Mouse (Mus musculus): Measurements from ENCODE around the gene Prf1. TPM values are rescaled to one million over a fixed set of nuclear protein-coding genes. Genes with fewer than 3 reads are reported as not detected.
A peak's percentile ranks its signal among the peaks of the same experiment; 100 is the strongest.

Prf1 gene
- total and polyA plus RNA-seq, 3 experiments, result 0.39 to 0.93 (median 0.43) TPM

GRCm38 (mm10) chr10:61315324-61315880 is 17.8 kb downstream of the Prf1 start:
- H3K4me3 ChIP-seq (replicated peaks in 1 of 3; ENCODE audit: low read depth in 2 of 3, low read length in 2 of 3, poor library complexity in 1 of 3), result no peak overlapping the region
- peaks cover 0 to 10% of the 10 kb centered on the region in 2 experiments; a peak in 2 of 4 replicates for H3K4me1 ChIP-seq (ENCODE audit: control insufficient read depth in 1 of 2, insufficient read depth in 2 of 2)
- no peak overlapping the region for H3K9ac ChIP-seq (ENCODE audit: insufficient read depth, low read depth)
- in situ Hi-C loops (cut with MboI; ENCODE audit: low pct_ligation_motif_present, low pct_unique_long_range_greater_than_20kb, low sequenced_read_pairs) (no loop called here), dilution Hi-C loops (cut with MboI; ENCODE audit: extremely low pct_ligation_motif_present, extremely low pct_unique_long_range_greater_than_20kb, low sequenced_read_pairs) (no loop called here)
- no peaks in the 10 kb centered on the region for H3K9me3 ChIP-seq (replicated peaks; ENCODE audit: low read length)
- no peaks in the 10 kb centered on the region for H3K79me2 ChIP-seq (replicated peaks; ENCODE audit: control insufficient read depth, extremely low read depth, insufficient read depth, poor library complexity, severe bottlenecking)
- no peak for DNase-seq (ENCODE audit: extremely low read depth)
- no peak overlapping the region for H3K27ac ChIP-seq (ENCODE audit: insufficient read depth, low read depth)
- H3K36me3 ChIP-seq (replicated peaks in 1 of 2; ENCODE audit: control insufficient read depth in 1 of 2, insufficient read depth in 1 of 2, low read length in 1 of 2), result peaks cover 0 to 2% of the 10 kb centered on the region in 2 experiments
- TF ChIP-seq SIN3A (IDR thresholded peaks at IDR 0.05; ENCODE audit: low read length) (no peak), RAD21 (IDR thresholded peaks at IDR 0.05; ENCODE audit: low read depth, low read length) (no peak), MYC (IDR thresholded peaks at IDR 0.05; ENCODE audit: low read depth, low read length) (no peak), MAZ (IDR thresholded peaks at IDR 0.05; ENCODE audit: low read depth, low read length) (no peak), BHLHE40 (IDR thresholded peaks at IDR 0.05; ENCODE audit: low read depth, low read length) (no peak), GABPA (IDR thresholded peaks at IDR 0.05; ENCODE audit: insufficient replicate concordance, low read depth, low read length) (no peak), ZNF384 (IDR thresholded peaks at IDR 0.05; ENCODE audit: low read depth, low read length) (no peak), CTCF (conservative IDR thresholded peaks at IDR 0.05 in 1 of 2, IDR thresholded peaks at IDR 0.05 in 1 of 2; ENCODE audit: low read depth in 2 of 2, low read length in 2 of 2) (no peak), TBP (conservative IDR thresholded peaks at IDR 0.05; ENCODE audit: low read depth, low read length) (no peak), RCOR1 (conservative IDR thresholded peaks at IDR 0.05; ENCODE audit: low read depth, low read length) (no peak), ZC3H11A (IDR thresholded peaks at IDR 0.05; ENCODE audit: low read depth, low read length) (no peak)
- no peak overlapping the region for H3K4me2 ChIP-seq (ENCODE audit: insufficient read depth, low read depth, poor library complexity, severe bottlenecking)
- no peaks in the 10 kb centered on the region for H3K27me3 ChIP-seq (replicated peaks)

DNA sequence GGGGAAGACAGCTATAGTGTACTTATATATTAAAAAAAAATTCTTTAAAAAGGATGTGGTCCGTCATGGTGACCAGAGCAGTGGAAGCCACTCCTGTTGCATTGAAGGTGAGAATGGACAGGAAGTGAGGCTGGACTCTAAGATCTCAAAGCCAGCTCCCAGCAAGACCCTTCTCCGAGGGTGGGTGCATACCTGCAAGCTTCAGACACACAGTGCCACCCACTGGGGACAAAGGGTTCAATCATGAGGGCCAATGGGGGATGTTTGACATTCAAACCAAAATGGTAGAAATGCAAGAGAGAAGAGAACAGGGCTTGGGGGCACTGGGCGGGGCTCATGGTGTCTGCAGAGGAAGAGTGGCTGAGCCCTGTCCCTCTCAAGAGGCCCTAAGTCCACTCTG is 20.9 kb downstream of the Prf1 start:
- H3K27me3 ChIP-seq (replicated peaks), result no peaks in the 10 kb centered on the region
- dilution Hi-C loops (cut with MboI; ENCODE audit: extremely low pct_ligation_motif_present, extremely low pct_unique_long_range_greater_than_20kb, low sequenced_read_pairs) (no loop called here), in situ Hi-C loops (cut with MboI; ENCODE audit: low pct_ligation_motif_present, low pct_unique_long_range_greater_than_20kb, low sequenced_read_pairs) (no loop called here)
- 0 out of 4 replicates have a peak, but pooled peaks cover 0 to 10% of the 10 kb centered on the region in 2 experiments for H3K4me1 ChIP-seq (ENCODE audit: control insufficient read depth in 1 of 2, insufficient read depth in 2 of 2)
- H3K9me3 ChIP-seq (replicated peaks; ENCODE audit: low read length), result no peaks in the 10 kb centered on the region
- H3K9ac ChIP-seq (ENCODE audit: insufficient read depth, low read depth), result no peak overlapping the region
- H3K4me3 ChIP-seq (replicated peaks in 1 of 3; ENCODE audit: low read depth in 2 of 3, low read length in 2 of 3, poor library complexity in 1 of 3), result no peak overlapping the region
- peaks cover 0 to 2% of the 10 kb centered on the region in 2 experiments for H3K36me3 ChIP-seq (replicated peaks in 1 of 2; ENCODE audit: control insufficient read depth in 1 of 2, insufficient read depth in 1 of 2, low read length in 1 of 2)
- no peak overlapping the region for H3K27ac ChIP-seq (ENCODE audit: insufficient read depth, low read depth)
- no peak for DNase-seq (ENCODE audit: extremely low read depth)
- TF ChIP-seq CHD1 (IDR thresholded peaks at IDR 0.05; ENCODE audit: low read depth, low read length) (no peak), RAD21 (IDR thresholded peaks at IDR 0.05; ENCODE audit: low read depth, low read length) (peak; percentile 36), CTCF (conservative IDR thresholded peaks at IDR 0.05 in 1 of 2, IDR thresholded peaks at IDR 0.05 in 1 of 2; ENCODE audit: low read depth in 2 of 2, low read length in 2 of 2) (peak in 1 of 2 experiments; percentile 52; a peak in 2 of 4 replicates), SMC3 (IDR thresholded peaks at IDR 0.05; ENCODE audit: low read depth, low read length) (peak; percentile 24)
- H3K79me2 ChIP-seq (replicated peaks; ENCODE audit: control insufficient read depth, extremely low read depth, insufficient read depth, poor library complexity, severe bottlenecking), result no peaks in the 10 kb centered on the region
- H3K4me2 ChIP-seq (ENCODE audit: insufficient read depth, low read depth, poor library complexity, severe bottlenecking), result no peak overlapping the region

Measured in CH12.LX (cell line).